Mouse (Mus musculus) limb, embryonic 14.5 days (tissue): ENCODE measurements around the gene Tmem253. TPM values are rescaled to one million over a fixed set of nuclear protein-coding genes. Genes with fewer than 3 reads are reported as not detected.

Source experiments
- ATAC-seq: fragments of 200-750 bp; cut with Nextera tagmentation; 2 replicates; pipeline ENCODE4 v1.8.0; 2017; ENCODE audit warnings: low read depth, moderate number of reproducible peaks, moderate TSS enrichment; ENCODE audit not compliant: low FRiP score
- DNase-seq: peaks from one replicate; pipeline ENCODE4 v3.0.0-alpha.2; 2015; ENCODE audit warnings: low spot score
- H3K27ac ChIP-seq: fragments of 300-500 bp; sonication (generic); replicated peaks from 2 replicates; pipeline ENCODE4 v1.5.1; 2014; ENCODE audit warnings: low read depth, mild to moderate bottlenecking, low read length, moderate library complexity, mixed read lengths
- H3K27me3 ChIP-seq: fragments of 300-500 bp; sonication (generic); 2 replicates; pipeline ENCODE4 v1.6.1; 2014; ENCODE audit warnings: low read length, mixed read lengths; ENCODE audit not compliant: control insufficient read depth, insufficient read depth
- H3K36me3 ChIP-seq: fragments of 300-500 bp; sonication (generic); 2 replicates; pipeline ENCODE4 v1.6.1; 2014; ENCODE audit warnings: mild to moderate bottlenecking, low read length, moderate library complexity, mixed read lengths; ENCODE audit not compliant: control insufficient read depth, insufficient read depth
- H3K4me1 ChIP-seq: fragments of 300-500 bp; sonication (generic); 2 replicates; pipeline ENCODE4 v1.6.1; 2014; ENCODE audit warnings: antibody characterized with exemption, low read length, mixed read lengths; ENCODE audit not compliant: control insufficient read depth, insufficient read depth
- H3K4me2 ChIP-seq: fragments of 300-500 bp; sonication (generic); replicated peaks from 2 replicates; pipeline ENCODE4 v1.6.1; 2014; ENCODE audit warnings: low read depth, mild to moderate bottlenecking, low read length, moderate library complexity; ENCODE audit not compliant: severe bottlenecking
- H3K4me3 ChIP-seq: fragments of 300-500 bp; sonication (generic); replicated peaks from 2 replicates; pipeline ENCODE4 v1.5.1; 2014; ENCODE audit warnings: low read length
- H3K9ac ChIP-seq: fragments of 300-500 bp; sonication (generic); 2 replicates; pipeline ENCODE4 v1.6.1; 2014; ENCODE audit warnings: mild to moderate bottlenecking, low read depth, low read length, moderate library complexity; ENCODE audit not compliant: severe bottlenecking
- H3K9me3 ChIP-seq: fragments of 300-500 bp; sonication (generic); 2 replicates; pipeline ENCODE4 v1.6.1; 2016; ENCODE audit warnings: low read length; ENCODE audit not compliant: control insufficient read depth
- POLR2A ChIP-seq: fragments of 200-500 bp; IDR thresholded peaks from 2 replicates; pipeline ENCODE4 v1.8.0; 2012; ENCODE audit warnings: inconsistent platforms, mild to moderate bottlenecking, moderate library complexity, borderline replicate concordance; ENCODE audit not compliant: insufficient read depth, insufficient read length; ENCODE audit errors: extremely low read depth
- WGBS: fragments of 180-500 bp; shearing (Covaris S2); extraction: QIAGEN DNeasy Blood & Tissue Kit; methylation state at CpG from one replicate; pipeline ENCODE4 v1.1.7; 2014; 5-methylcytosine and 5-hydroxymethylcytosine counted together
- polyA plus RNA-seq, 2 experiments: library from polyadenylated mRNA; depleted of rRNA in 1 of 2; stranded (reverse) in 1 of 2; unstranded in 1 of 2; fragments of >200 nt; fragmentation: Nextera tagmentation in 1 of 2; extraction: Ambion mirVana in 1 of 2; gene quantifications; 2 replicates each; pipeline versions ENCODE4 v1.2.1 to v1.2.3; 2012 to 2014

The Tmem253 gene
- polyA plus RNA-seq, 2 experiments: 0.81 to 1.3 TPM

- Histone ChIP-seq H3K4me2 (no peak overlapping the region), H3K27me3 (no peaks in the 10 kb centered on the region), H3K27ac (no peak overlapping the region), H3K4me1 (peaks cover 14% of the 10 kb centered on the region; the same call in 1 of the 2 replicates), H3K9ac (no peak overlapping the region), H3K4me3 (no peak overlapping the region), H3K36me3 (peaks cover 69% of the 10 kb centered on the region), H3K9me3 (no peaks in the 10 kb centered on the region)
- TF ChIP-seq POLR2A: no peak
- DNase-seq (no peak), ATAC-seq (no peak)
- WGBS: 96% methylated on average over 21 of the region's 23 CpGs
These were observed 8.7 kb upstream of the Tmem253 start for GRCm38 (mm10) chr14:52006771-52007170.

DNA sequence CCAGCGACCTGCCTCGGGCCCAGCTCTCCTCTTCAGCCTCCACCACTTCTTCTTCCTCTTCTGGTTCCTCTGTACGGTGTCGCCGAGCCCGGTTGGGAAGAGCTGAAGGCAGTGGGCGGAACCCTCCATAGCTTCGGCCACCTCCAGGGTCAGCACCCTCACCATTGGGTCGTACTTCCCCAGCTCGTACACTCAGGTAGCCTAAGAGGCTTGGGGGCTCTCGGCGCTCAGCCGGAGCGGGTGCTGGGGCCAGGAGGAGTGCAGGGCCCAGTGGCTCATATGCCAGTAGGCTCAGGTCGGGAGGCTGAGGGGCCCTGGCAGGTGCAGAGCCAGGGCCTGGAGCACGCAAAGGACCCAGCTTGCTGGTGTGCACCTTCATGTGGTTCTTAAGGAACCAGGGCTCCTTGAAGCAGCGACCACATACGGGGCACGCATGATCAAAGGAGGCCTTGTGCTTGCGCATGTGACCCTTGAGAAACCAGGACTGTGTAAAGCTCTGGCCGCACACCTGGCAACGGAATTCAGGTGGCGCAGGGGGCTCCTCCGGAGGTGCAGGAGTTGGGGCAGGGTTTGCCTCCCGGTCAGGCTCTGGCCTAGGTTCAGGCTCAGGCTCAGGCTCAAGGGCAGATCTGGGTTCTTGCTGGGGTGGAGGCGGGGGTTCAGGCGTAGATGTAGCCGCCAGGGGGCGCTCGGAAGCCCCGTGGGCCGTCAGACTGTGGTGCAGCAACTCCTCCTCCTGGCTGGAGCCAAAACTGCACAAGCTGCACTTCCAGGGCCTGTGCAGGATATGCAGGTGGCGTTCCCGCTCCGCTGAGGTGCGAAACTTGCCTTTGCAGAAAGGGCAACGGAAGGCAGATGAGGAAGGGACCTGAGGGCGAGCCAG is 6.9 kb upstream of the Tmem253 start:
- DNase-seq (peak; percentile 75), ATAC-seq (peak; percentile 73)
- H3K4me2 ChIP-seq: peak overlapping the region; percentile 21
- H3K36me3 ChIP-seq: peaks cover 51% of the 10 kb centered on the region
- no peaks in the 10 kb centered on the region for H3K27me3 ChIP-seq
- no peak for TF ChIP-seq POLR2A
- 57% methylated on average over 37 of the region's 38 CpGs for WGBS
- H3K4me1 ChIP-seq: peaks cover 24% of the 10 kb centered on the region
- H3K4me3 ChIP-seq: no peak overlapping the region
- H3K9ac ChIP-seq: no peak overlapping the region
- no peak overlapping the region for H3K27ac ChIP-seq
- H3K9me3 ChIP-seq: no peaks in the 10 kb centered on the region

DNA sequence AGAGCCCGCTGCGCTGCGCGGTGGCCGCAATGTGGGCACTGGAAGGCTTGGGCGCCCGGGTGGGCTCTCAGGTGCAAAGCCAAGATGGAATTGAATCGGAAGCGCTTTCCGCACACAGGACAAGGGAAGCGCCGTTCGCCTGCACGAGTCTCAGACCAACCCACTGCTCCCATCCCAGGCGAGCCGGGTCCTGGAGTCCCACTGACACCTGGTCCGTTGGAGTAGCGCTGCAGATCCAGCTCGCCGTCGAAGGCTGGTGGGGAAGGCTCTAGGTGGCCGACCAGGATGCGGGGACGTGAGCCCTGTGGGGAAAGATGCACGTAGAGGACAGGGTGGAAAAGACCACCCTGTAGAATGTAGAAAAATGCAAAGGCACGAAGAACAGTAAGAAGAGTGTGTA is 6.1 kb upstream of the Tmem253 start:
- Histone ChIP-seq H3K4me1 (peaks cover 25% of the 10 kb centered on the region), H3K4me3 (no peak overlapping the region), H3K27me3 (no peaks in the 10 kb centered on the region), H3K9ac (no peak overlapping the region), H3K36me3 (peaks cover 43% of the 10 kb centered on the region), H3K9me3 (no peaks in the 10 kb centered on the region), H3K27ac (no peak overlapping the region), H3K4me2 (peak overlapping the region; percentile 21)
- ATAC-seq (no peak), DNase-seq (no peak)
- no peak for TF ChIP-seq POLR2A
- 59% methylated on average over 26 of the region's 26 CpGs for WGBS

- Histone ChIP-seq H3K9me3 (no peaks in the 10 kb centered on the region), H3K27me3 (no peaks in the 10 kb centered on the region), H3K4me3 (no peak overlapping the region), H3K36me3 (peaks cover 38% of the 10 kb centered on the region), H3K9ac (no peak overlapping the region), H3K27ac (no peak overlapping the region), H3K4me1 (peaks cover 25% of the 10 kb centered on the region), H3K4me2 (no peak overlapping the region; the same call in 1 of the 2 replicates)
- 67% methylated on average over 6 of the region's 6 CpGs for WGBS
- DNase-seq (no peak), ATAC-seq (no peak)
- TF ChIP-seq POLR2A: no peak
These were observed 5.6 kb upstream of the Tmem253 start for GRCm38 (mm10) chr14:52009841-52010240.

GRCm38 (mm10) chr14:52010446-52011111 is 4.9 kb upstream of the Tmem253 start:
- peaks cover 29% of the 10 kb centered on the region for H3K4me1 ChIP-seq
- no peak overlapping the region for H3K4me3 ChIP-seq
- no peaks in the 10 kb centered on the region for H3K27me3 ChIP-seq
- H3K9me3 ChIP-seq: no peaks in the 10 kb centered on the region
- H3K9ac ChIP-seq: 0 out of 2 replicates have a peak overlapping the region, but pooled peaks have one; percentile 2
- peaks cover 31% of the 10 kb centered on the region for H3K36me3 ChIP-seq
- ATAC-seq (peak; percentile 10; the same call in 1 of the 2 replicates), DNase-seq (peak; percentile 32)
- H3K4me2 ChIP-seq: peak overlapping the region; percentile 39
- TF ChIP-seq POLR2A: no peak
- no peak overlapping the region for H3K27ac ChIP-seq
- WGBS: 8% methylated on average over 9 of the region's 9 CpGs
